Mouse (Mus musculus) intestine, embryonic 14.5 days (tissue): ENCODE measurements around the gene Rarres1. TPM values are rescaled to one million over a fixed set of nuclear protein-coding genes. Genes with fewer than 3 reads are reported as not detected.

Experiments used
- ATAC-seq: fragments of 200-750 bp; cut with Nextera tagmentation; replicated peaks from 2 replicates; pipeline ENCODE4 v1.8.0; 2017; ENCODE audit warnings: low read depth, moderate number of reproducible peaks, moderate TSS enrichment, moderate library complexity; ENCODE audit not compliant: low FRiP score, low TSS enrichment
- DNase-seq: peaks from one replicate; pipeline ENCODE4 v3.0.0-alpha.2; 2018; ENCODE audit warnings: low spot score
- H3K27ac ChIP-seq: fragments of 300-500 bp; sonication (generic); 2 replicates; pipeline ENCODE4 v1.5.1; 2014; ENCODE audit warnings: low read depth, mild to moderate bottlenecking, control low read depth
- H3K27me3 ChIP-seq: fragments of 300-500 bp; sonication (generic); replicated peaks from 2 replicates; pipeline ENCODE4 v1.6.1; 2014; ENCODE audit warnings: low read length, control low read depth; ENCODE audit not compliant: control insufficient read depth, insufficient read depth
- H3K36me3 ChIP-seq: fragments of 300-500 bp; sonication (generic); 2 replicates; pipeline ENCODE4 v1.6.1; 2014; ENCODE audit warnings: low read length, control low read depth; ENCODE audit not compliant: control insufficient read depth, insufficient read depth
- H3K4me1 ChIP-seq: fragments of 300-500 bp; sonication (generic); replicated peaks from 2 replicates; pipeline ENCODE4 v1.6.1; 2014; ENCODE audit warnings: low read length, control low read depth, mixed read lengths; ENCODE audit not compliant: control insufficient read depth, insufficient read depth
- H3K4me2 ChIP-seq: fragments of 300-500 bp; sonication (generic); 2 replicates; pipeline ENCODE4 v1.6.1; 2014; ENCODE audit warnings: low read length
- H3K4me3 ChIP-seq: fragments of 300-500 bp; sonication (generic); 2 replicates; pipeline ENCODE4 v1.5.1; 2014; ENCODE audit warnings: low read depth, low read length, control low read depth, mixed read lengths
- H3K9ac ChIP-seq: fragments of 300-500 bp; sonication (generic); 2 replicates; pipeline ENCODE4 v1.6.1; 2014; ENCODE audit warnings: mild to moderate bottlenecking, low read length
- H3K9me3 ChIP-seq: fragments of 300-500 bp; sonication (generic); 2 replicates; pipeline ENCODE4 v1.6.1; 2016; ENCODE audit warnings: low read length, control low read depth; ENCODE audit not compliant: control insufficient read depth
- WGBS: fragments of 180-500 bp; shearing (Covaris S2); extraction: QIAGEN DNeasy Blood & Tissue Kit; methylation state at CpG from one replicate; pipeline ENCODE4 v1.1.7; 2014; 5-methylcytosine and 5-hydroxymethylcytosine counted together
- polyA plus RNA-seq: library from polyadenylated mRNA; unstranded; fragments of >200 nt; fragmentation: Nextera tagmentation; extraction: Ambion mirVana; gene quantifications from 2 replicates; pipeline ENCODE4 v1.2.1, GENCODE M21; 2014

Gene Rarres1
- polyA plus RNA-seq, 1 experiment from 2014 or later = 1.0 TPM

DNA sequence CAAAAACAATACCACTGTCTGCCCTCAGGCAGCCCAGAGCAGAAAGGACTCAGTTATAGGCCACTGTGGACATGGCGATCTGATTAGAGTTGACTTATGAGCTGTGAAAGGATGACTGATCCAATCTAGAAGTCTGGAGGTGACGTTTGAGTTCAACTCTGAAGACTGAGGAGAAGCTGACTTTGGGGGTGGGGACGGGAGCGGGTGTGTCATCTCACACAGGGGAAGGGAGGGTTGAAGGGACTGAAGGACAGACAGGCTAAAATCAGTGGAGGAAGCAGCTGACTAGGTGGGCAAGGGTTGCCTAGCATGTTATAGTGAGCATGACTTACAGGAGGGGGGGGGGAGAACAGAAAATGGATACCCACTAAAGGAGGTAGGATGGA lies 15.9 kb downstream of the Rarres1 start:
- Histone ChIP-seq H3K4me2 (no peak overlapping the region), H3K27ac (no peak overlapping the region), H3K36me3 (no peaks in the 10 kb centered on the region), H3K27me3 (no peaks in the 10 kb centered on the region), H3K9ac (no peak overlapping the region), H3K9me3 (no peaks in the 10 kb centered on the region), H3K4me1 (no peaks in the 10 kb centered on the region), H3K4me3 (no peak overlapping the region)
- DNase-seq = no peak
- 91% methylated on average over 4 of the region's 4 CpGs for WGBS
- no peak for ATAC-seq

DNA sequence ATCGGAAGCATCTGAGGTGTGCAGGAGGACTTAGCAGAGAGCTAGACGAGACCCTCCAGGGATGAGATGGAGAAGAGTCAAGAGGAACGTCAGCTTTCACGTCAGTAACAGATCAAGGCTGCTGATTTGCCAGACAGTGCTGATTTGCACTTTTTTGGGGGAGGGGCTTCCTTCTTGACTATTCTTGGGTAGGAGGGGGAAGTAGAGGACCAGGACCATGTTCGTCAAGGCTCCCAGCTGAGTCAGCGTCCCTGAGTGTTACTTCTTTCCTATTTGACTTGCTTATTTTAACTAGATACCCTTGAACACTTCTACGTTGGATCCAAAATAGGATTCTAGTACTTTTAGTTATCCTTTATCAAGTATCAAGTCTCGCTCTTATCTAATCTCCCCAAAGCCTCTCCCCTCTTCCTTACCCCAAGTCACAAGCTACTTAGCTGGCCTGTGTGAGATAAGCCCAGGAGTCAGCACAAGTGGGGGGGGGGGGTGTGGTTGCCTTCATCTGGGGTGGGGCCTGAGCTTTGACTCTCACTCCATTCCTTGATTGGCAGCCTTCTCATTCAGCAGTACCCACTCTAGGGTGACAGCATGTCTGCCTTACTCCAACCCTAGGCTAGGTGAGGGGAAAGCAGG lies 16.4 kb downstream of the Rarres1 start:
- WGBS = 88% methylated on average over 8 of the region's 8 CpGs
- H3K27ac ChIP-seq = no peak overlapping the region
- DNase-seq = no peak
- no peaks in the 10 kb centered on the region for H3K27me3 ChIP-seq
- no peak overlapping the region for H3K4me2 ChIP-seq
- no peaks in the 10 kb centered on the region for H3K4me1 ChIP-seq
- no peaks in the 10 kb centered on the region for H3K36me3 ChIP-seq
- ATAC-seq = no peak
- H3K9me3 ChIP-seq = no peaks in the 10 kb centered on the region
- no peak overlapping the region for H3K9ac ChIP-seq
- H3K4me3 ChIP-seq = no peak overlapping the region

GRCm38 (mm10) chr3:67497998-67498397 lies 17.3 kb downstream of the Rarres1 start:
- no peak for DNase-seq
- Histone ChIP-seq H3K27ac (no peak overlapping the region), H3K4me2 (no peak overlapping the region), H3K9me3 (no peaks in the 10 kb centered on the region), H3K4me1 (no peaks in the 10 kb centered on the region), H3K9ac (no peak overlapping the region), H3K27me3 (no peaks in the 10 kb centered on the region), H3K4me3 (no peak overlapping the region), H3K36me3 (no peaks in the 10 kb centered on the region)
- ATAC-seq = no peak
- WGBS = 72% methylated on average over 2 of the region's 2 CpGs

DNA sequence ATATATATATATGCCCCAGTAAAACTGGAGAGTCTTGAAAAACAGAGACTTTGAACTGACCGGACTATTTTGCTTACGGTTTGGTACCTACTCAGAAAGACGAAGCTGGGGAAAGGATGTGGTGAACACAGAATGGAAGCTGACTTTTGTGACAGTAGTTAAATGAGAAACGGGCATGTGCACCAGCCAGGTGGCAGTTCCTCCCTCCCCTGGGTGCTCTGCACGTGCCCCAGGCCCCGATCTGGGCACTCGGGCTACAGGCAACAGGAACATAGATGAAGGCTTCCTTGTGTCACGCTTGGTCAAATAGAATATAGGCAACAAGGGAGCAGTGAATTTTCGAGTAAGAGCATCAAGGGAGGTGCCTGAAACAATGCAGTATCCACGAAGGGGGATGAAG lies 19.0 kb downstream of the Rarres1 start:
- Histone ChIP-seq H3K27me3 (no peaks in the 10 kb centered on the region), H3K36me3 (no peaks in the 10 kb centered on the region), H3K4me2 (no peak overlapping the region), H3K27ac (no peak overlapping the region), H3K9ac (no peak overlapping the region), H3K9me3 (no peaks in the 10 kb centered on the region), H3K4me1 (no peaks in the 10 kb centered on the region), H3K4me3 (no peak overlapping the region)
- ATAC-seq = no peak
- no peak for DNase-seq
- WGBS = 84% methylated on average over 10 of the region's 10 CpGs

GRCm38 (mm10) chr3:67493132-67493531 lies 22.2 kb downstream of the Rarres1 start:
- Histone ChIP-seq H3K27ac (no peak overlapping the region), H3K4me1 (no peaks in the 10 kb centered on the region), H3K36me3 (no peaks in the 10 kb centered on the region), H3K9ac (no peak overlapping the region), H3K4me2 (no peak overlapping the region), H3K27me3 (no peaks in the 10 kb centered on the region), H3K9me3 (no peaks in the 10 kb centered on the region), H3K4me3 (no peak overlapping the region)
- no peak for DNase-seq
- ATAC-seq = no peak
- 83% methylated on average over 8 of the region's 8 CpGs for WGBS

- ATAC-seq (no peak), DNase-seq (no peak)
- Histone ChIP-seq H3K4me2 (no peak overlapping the region), H3K36me3 (no peaks in the 10 kb centered on the region), H3K9ac (no peak overlapping the region), H3K4me1 (no peaks in the 10 kb centered on the region), H3K4me3 (no peak overlapping the region), H3K27me3 (no peaks in the 10 kb centered on the region), H3K27ac (no peak overlapping the region), H3K9me3 (no peaks in the 10 kb centered on the region)
- WGBS = 81% methylated on average over 8 of the region's 8 CpGs
Observed at GRCm38 (mm10) chr3:67492086-67492869, 23.0 kb downstream of the Rarres1 start.

DNA sequence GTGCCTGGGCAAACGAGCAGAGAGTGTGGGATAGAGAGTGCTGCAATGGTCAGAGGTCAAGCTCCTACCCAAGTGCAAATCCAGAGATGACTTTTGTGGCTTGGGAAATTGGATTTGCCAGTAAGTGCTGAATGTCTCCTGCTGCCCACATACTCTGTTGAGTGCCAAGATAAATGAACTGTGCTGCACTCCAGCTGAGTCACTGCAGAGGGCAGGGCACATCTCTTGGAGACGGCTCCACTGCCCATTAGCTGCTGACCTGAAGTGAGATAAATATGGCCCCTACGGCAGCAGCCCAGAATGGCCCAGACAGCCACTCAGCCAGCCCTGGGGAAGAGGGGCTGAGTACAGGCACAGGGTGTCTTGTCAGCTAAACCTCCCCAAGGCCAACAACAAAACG lies 25.2 kb downstream of the Rarres1 start:
- 29% methylated on average over 4 of the region's 4 CpGs for WGBS
- Histone ChIP-seq H3K4me3 (no peak overlapping the region), H3K4me2 (no peak overlapping the region), H3K27ac (no peak overlapping the region), H3K9ac (no peak overlapping the region), H3K4me1 (no peaks in the 10 kb centered on the region), H3K27me3 (no peaks in the 10 kb centered on the region), H3K9me3 (no peaks in the 10 kb centered on the region), H3K36me3 (no peaks in the 10 kb centered on the region)
- DNase-seq (no peak), ATAC-seq (no peak)

DNA sequence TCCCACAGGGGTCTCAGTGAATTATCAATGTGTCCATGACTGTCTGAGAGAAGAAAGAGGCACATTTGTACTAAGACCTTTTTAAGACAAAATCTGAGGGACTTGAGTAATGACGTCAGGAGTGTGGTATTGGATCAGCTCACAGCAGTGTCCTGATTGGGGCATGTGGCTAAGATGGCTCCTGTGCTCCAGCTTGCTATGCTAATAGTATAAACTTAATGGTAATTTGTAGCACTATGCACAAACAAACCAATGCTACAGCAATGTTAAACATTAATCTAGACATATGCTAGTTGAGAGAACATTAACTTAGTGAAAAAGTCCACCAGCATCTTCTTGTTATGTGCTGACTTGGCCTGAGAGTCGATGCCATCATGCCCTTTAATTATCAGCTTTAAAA lies 30.1 kb downstream of the Rarres1 start:
- 85% methylated on average over 2 of the region's 2 CpGs for WGBS
- DNase-seq (no peak), ATAC-seq (no peak)
- Histone ChIP-seq H3K36me3 (no peaks in the 10 kb centered on the region), H3K27me3 (no peaks in the 10 kb centered on the region), H3K27ac (no peak overlapping the region), H3K4me3 (no peak overlapping the region), H3K4me1 (no peaks in the 10 kb centered on the region), H3K9me3 (no peaks in the 10 kb centered on the region), H3K9ac (no peak overlapping the region), H3K4me2 (no peak overlapping the region)

- ATAC-seq = no peak
- Histone ChIP-seq H3K27me3 (no peaks in the 10 kb centered on the region), H3K4me3 (no peak overlapping the region), H3K4me2 (no peak overlapping the region), H3K27ac (no peak overlapping the region), H3K9ac (no peak overlapping the region), H3K9me3 (no peaks in the 10 kb centered on the region), H3K4me1 (no peaks in the 10 kb centered on the region), H3K36me3 (0 out of 2 replicates have a peak, but pooled peaks cover 16% of the 10 kb centered on the region)
- WGBS = 89% methylated on average over 10 of the region's 10 CpGs
- DNase-seq = no peak
Observed at GRCm38 (mm10) chr3:67482400-67482799, 32.9 kb downstream of the Rarres1 start.
